Mouse (Mus musculus): ENCODE results near the gene Tmem185a.

DNA sequence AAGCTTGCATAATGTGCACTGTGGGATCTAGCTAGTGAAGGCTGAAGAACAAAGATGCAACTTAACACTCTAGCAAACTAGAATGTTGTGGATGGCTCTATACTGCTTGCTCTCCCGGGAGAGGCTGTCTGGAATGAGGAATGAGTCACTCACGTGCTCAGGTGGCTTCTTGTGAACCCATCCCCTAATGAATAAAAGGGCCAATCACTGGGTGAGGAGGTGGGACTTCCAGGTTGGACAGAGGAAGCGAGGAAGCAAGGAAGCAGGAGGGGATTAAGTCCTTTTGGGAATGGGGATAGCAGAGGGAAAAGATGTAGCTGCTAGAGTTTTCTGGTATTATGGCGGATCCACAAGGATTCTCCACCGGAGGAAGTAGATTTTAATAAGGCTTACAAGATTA lies 1.7 kb upstream of the Tmem185a start:
- TF ChIP-seq POLR2A (IDR thresholded peaks at IDR 0.05; ENCODE audit: control insufficient read depth, low read depth, low read length): no peak
- no peak for TF ChIP-seq CTCF (IDR thresholded peaks at IDR 0.05; ENCODE audit: control insufficient read depth, insufficient read depth, insufficient replicate concordance, low read depth, low read length)

Data from testis, adult 2 months (tissue).